Mouse (Mus musculus) kidney, adult 11 months (tissue): Measurements from ENCODE around the gene Usp50.

Source experiments
- DNase-seq: peaks from one replicate; pipeline ENCODE4 v3.0.0; 2022

Gene Usp50

DNA sequence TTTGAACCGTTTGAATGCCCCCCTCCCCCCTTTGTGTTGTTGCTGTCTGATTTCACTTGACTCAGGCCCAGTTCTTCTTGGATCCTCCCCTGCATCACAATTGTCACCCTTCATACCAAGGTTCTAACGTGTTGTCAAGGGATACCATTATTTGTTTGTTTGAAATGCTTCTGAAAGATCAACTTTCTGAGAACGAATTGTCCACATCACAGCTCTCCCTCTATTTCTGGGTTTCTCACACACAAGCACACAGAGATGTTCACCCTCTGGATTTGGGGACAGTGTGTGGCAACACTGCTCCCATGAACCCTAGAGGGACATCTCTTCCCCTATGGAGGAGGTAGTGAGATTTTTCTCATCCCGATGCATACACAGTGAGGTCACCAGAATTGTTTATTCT, at the start of gene Usp50:
TSS of gene Usp50 (minus strand) at position 101 of the 400 bp plus-strand sequence.
- DNase-seq: no peak

- DNase-seq: no peak
Measured at GRCm38 (mm10) chr2:126817414-126817813, 34.1 kb upstream of the Usp50 start.

GRCm38 (mm10) chr2:126816644-126817347, 33.5 kb upstream of the Usp50 start:
- no peak for DNase-seq

GRCm38 (mm10) chr2:126815822-126816221, 32.6 kb upstream of the Usp50 start:
- no peak for DNase-seq

GRCm38 (mm10) chr2:126801980-126802379, 18.7 kb upstream of the Usp50 start:
- DNase-seq: no peak

GRCm38 (mm10) chr2:126798455-126798854, 15.2 kb upstream of the Usp50 start:
- no peak for DNase-seq

GRCm38 (mm10) chr2:126795708-126796107, 12.4 kb upstream of the Usp50 start:
- no peak for DNase-seq

GRCm38 (mm10) chr2:126792611-126793010, 9.3 kb upstream of the Usp50 start:
- no peak for DNase-seq

- no peak for DNase-seq
Measured at GRCm38 (mm10) chr2:126787721-126788342, 4.6 kb upstream of the Usp50 start.

GRCm38 (mm10) chr2:126782433-126782832, 837 bp downstream of the Usp50 start:
- peak; percentile 70 for DNase-seq

DNA sequence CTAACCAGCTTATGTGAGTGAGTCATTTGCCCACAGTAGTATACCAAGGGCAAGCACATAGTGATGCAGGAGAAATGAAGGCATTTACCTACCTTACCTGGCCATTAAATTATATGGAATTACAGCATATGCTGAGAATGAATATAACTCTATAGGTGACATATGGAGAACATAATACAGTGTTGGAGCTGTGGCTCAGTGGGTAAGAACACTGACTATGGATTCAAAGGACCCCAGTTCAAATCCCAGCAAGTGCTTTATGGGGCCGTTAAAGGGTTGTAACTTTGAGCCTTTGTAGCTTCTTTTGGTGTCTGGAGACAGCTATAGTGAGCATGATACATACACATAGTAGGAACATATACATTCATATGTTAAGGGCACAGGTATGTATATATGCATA, 1.8 kb downstream of the Usp50 start:
- DNase-seq: no peak

DNA sequence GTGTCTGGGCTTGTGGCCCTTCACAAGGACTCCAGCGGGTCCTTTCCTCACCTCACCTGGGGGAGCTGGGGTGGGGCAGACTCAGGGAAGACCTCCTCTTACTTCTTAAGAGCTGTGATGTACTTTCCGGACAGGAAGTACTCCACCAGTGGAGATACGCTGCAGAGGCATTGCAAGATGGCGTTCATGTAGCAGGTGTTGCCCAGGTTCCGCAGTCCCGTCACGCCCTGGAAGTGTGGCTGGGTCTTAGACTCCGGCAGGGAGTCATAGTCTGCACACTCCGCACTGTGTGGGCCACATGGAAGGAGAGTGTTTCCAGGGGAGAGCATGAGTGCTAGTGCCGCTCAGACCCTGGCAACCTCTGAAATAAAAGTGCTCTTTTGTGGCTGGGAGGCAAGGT, 3.0 kb downstream of the Usp50 start:
- DNase-seq: no peak

DNA sequence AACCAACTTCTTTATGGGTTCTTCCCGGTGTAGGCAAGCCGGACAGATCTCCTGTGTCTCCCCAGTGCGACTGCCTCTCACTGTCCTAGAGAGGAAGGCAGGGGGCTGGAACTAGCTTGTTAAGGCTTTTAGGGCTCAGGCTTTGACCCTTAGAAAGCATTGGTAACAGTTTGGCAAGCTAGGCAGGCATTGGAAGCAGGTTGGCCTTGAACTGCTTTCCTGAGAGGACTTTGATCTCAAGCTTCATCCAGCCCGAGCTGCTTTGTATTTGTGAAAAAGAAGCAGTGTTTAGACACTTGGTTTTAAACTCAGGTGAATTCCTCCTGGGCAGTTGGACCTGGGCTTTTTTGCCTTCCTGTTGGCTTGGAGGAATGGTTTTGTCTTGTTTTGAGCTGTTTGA, 4.5 kb downstream of the Usp50 start:
- no peak for DNase-seq

- no peak for DNase-seq
Measured at GRCm38 (mm10) chr2:126776416-126776815, 6.9 kb downstream of the Usp50 start.

DNA sequence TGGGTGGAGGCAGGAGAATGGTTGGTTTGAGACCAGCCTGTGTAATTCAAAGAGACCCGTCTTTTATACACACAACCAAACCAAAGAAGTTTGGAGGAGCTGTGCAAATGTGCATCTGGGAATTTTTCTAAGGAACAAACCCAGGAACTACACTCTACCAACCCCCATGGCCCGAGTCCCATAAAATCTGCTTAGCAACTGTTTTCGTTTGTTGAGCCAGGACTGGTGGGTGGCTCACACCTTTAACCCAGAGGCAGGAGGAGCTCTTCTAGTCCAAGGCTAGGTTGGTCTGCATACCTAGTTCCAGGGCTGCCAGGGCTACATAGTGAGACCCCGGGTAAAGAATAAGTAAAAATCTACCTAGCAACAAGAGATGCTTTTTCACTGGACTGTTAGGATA, 7.3 kb downstream of the Usp50 start:
- no peak for DNase-seq

GRCm38 (mm10) chr2:126772217-126772616, 11.1 kb downstream of the Usp50 start:
- DNase-seq: no peak

DNA sequence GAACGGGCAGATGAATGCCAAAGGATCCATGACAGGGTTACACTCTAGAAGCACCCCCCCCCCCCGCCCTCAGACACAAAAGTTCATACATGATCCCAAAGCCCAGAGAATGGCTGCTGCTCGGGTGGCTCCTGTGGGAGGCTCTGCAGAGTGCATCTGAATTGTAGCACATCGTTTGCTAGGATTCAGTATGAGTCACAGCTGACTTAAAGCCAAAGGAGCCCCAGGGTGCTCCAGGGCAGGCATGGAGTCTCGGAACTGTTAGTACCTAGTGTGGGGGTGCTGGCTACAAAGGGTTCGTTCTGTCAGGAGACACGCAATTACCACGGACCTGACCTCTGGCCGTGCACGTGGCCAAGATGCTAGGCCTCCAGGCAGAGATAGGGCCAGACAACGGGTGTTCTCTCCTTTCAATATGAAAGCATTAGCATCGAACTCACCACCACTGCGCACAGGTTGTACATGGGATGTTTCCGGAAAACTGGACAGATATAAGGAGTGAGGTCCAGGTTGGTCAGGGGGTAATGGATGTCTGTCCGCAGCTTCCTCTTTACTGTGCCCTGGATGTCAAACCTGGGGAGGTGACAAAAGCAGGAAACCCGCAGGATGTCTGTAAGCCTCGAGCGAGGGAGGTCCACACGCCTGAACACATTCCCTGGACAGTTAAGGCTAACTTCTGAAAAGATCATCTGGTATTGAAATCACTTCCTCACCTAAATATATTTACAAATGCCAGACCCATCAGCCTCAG, 13.7 kb downstream of the Usp50 start:
- no peak for DNase-seq

DNA sequence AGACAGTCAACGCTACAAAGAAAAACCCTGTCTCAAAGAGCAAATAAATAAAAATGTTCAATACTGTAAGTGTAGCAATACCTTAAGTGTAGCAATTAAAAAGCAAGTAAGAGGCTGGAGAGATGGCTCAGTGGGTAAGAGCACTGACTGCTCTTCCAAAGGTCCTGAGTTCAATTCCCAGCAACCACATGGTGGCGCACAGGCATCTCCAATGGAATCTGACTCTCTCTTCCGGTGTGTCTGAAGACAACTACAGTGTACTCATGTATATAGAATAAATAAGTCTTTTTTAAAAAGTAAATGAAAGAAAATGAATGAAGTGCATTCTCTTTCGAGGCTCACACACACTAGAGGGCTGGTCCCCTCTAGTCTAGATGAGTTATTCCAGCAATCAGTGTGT, 15.1 kb downstream of the Usp50 start:
- DNase-seq: no peak

DNA sequence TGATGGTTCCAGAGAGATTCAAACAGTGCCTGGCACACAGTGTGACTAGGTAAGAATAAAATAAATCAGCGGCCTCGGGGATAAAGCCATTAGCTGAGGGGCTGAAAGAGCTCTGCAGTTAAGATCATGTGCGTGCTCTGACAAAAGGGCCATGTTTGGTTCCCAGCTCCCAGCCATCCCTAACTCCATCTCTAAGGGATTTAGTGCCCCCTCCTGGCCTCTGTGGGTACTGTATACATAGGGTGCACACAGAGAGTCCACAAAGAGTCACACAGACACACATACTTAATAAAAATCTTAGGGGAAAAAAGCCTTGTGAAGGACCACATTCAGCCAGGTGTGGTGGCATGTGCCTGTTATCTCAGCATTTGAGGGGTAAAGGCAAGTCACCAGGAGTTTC, 15.7 kb downstream of the Usp50 start:
- no peak for DNase-seq

GRCm38 (mm10) chr2:126765867-126766582, 17.2 kb downstream of the Usp50 start:
- DNase-seq: no peak

DNA sequence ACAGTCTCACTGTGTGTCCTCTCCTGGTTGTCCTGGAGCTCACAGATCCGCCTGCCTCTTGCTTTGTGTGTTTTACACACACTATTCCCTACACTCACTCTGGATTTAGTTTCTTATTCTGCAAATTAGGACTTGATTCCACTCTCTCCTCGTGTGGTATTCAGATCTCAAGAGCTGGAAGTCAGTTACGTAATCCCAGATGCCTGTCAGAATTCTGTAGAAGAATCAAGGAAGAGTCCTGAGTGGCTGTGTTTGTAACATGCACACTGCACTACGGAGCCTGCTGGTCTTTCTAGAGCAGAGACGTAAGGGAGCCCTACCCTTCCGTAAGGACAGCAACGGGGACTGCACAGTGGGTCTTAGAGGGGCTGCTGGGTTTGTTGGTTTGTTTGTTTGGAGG, 23.9 kb downstream of the Usp50 start:
- DNase-seq: no peak

DNA sequence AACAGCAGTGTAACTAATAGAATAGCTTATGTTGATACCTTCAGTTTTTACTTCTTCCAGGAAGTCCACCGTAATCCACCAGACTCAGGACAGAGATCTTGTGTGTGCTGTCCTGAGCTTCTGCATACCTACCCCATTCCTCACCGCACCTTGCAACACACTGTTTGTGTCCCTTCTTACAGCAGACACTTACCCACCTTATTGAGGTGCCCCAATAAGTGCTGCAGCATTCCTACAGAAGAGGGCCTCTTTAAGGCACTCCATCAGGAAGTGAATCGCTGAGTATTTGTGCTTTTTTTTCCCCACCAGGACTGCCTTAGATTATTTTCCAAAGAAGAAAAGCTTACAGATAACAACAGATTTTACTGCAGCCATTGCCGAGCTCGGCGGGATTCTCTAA, 27.6 kb downstream of the Usp50 start:
- DNase-seq: no peak

DNA sequence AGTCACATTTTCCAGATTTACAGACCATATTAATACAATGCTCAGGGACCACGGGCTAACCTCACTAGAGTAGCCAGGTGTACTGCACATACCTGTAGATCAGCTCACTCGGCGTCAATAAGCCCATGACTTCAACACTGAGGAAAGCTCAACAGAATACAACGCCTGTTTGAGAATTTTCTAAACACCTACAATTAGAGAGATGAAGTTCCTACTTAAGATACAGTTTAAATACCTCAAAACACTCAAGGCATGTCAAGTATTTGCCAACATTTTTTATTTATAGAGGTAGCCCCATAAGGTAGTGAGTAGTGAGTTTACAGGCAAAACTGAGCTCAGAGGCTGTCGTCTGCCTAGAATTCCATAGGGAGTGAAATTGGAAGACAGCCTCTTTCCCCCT, 39.9 kb downstream of the Usp50 start:
- DNase-seq: no peak
